Mouse (Mus musculus) liver, adult (tissue): ENCODE results near the gene Cacna1i.

Source experiments
- GATA4 ChIP-seq: IDR thresholded peaks from 2 replicates; pipeline ENCODE4 v1.6.1; 2014; ENCODE audit warnings: mild to moderate bottlenecking, low read length; ENCODE audit not compliant: insufficient replicate concordance

Cacna1i gene

GRCm38 (mm10) chr15:80304188-80304587 is 17.1 kb downstream of the Cacna1i start:
- TF ChIP-seq GATA4: no peak

GRCm38 (mm10) chr15:80306146-80306545 is 19.1 kb downstream of the Cacna1i start:
- TF ChIP-seq GATA4: no peak

- no peak for TF ChIP-seq GATA4
These were observed 27.7 kb downstream of the Cacna1i start for GRCm38 (mm10) chr15:80314731-80315130.

DNA sequence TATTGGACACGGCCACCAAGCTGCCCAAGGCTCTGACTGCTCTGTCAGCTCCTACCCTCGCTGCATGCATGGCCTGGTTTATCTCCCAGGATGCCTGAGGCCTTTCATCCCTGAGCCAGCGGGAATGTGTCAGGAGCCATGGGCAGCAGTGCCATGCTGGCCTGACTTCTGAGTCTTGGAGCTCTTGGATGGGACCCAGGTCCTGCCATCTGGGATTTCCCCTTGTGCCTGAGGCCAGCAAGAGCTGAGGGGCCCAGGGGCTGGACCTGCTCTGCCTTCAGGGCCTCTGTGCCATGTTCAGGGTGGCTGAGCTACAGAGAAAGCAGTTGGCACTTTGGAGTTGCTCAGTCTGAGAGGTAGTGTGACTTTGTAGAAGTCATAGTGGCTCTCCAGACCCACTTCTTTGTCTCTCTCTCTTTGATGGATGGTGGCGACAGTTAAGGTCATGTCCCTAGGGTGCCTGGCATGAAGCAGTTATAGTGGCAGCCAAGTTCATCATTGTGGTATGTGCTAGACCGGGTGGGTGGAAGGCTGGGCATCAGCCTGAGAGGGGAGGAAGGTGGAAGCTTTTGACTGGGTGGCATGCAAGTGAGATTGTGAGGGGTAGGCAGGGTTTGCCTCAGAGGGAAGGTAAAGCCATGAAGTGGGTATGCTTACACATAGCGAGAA is 30.1 kb downstream of the Cacna1i start:
- TF ChIP-seq GATA4: no peak

GRCm38 (mm10) chr15:80317841-80318530 is 30.9 kb downstream of the Cacna1i start:
- TF ChIP-seq GATA4: no peak

- no peak for TF ChIP-seq GATA4
These were observed 31.7 kb downstream of the Cacna1i start for GRCm38 (mm10) chr15:80318543-80319255.

DNA sequence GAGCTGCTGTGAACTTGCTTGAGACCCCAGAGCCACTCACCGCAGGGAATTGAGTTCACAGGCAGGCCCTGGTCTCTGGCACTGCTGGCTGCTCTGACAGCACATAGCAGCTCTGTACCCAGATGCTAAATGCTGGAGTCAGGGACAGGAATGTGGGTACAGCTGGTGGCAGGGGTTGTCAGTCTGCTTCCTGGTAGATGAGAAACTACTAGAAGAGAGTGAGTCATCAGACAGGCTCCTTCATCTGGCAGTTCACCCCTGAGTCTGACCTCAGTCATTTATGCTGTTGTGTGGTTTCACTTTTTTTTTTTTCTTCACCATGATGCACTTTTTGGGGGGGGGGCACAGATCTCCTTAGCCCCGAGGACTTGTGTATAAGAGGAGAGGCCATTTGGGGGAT is 32.3 kb downstream of the Cacna1i start:
- no peak for TF ChIP-seq GATA4

DNA sequence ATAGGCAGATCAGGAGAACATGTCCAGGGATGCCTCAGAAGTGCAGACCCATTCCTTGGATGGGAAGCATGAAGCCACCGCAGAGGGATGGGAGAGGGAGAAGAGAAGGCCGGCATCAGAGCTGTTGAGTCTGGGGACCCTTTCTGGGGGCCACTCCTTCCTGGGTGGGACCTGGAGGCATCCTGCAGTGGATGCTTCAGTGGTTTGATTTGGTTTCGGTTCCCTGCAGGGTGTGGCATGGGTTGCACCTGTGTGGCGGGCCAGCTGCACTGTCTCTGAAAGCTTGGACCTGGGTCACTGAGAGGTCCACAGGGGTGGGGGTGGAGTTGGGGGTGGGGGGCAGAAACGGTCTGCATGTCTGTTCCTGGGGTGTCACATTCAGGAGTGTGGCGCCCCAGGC is 32.9 kb downstream of the Cacna1i start:
- no peak for TF ChIP-seq GATA4

GRCm38 (mm10) chr15:80325207-80325606 is 38.2 kb downstream of the Cacna1i start:
- no peak for TF ChIP-seq GATA4

- TF ChIP-seq GATA4: no peak
These were observed 38.7 kb downstream of the Cacna1i start for GRCm38 (mm10) chr15:80325756-80326155.

DNA sequence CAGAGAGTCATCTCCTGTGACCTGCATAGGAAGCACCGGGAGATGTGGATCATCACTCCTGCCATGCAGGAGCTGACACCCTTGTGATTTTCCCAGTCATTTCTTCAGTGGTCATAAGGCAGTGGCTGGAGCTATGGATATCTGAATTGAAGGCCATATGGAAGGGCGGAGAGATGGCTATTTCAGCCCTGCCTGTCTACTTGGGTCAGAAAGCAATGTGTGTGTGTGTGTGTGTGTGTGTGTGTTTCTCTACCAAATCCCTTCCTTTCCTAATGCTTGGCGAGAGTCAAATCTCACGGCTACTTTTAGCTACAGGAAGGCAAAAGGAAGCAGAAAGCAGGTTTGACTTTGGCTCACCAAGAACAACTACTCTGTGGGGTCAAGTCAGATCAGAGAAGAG is 39.9 kb downstream of the Cacna1i start:
- no peak for TF ChIP-seq GATA4

GRCm38 (mm10) chr15:80327743-80328540 is 40.9 kb downstream of the Cacna1i start:
- no peak for TF ChIP-seq GATA4

GRCm38 (mm10) chr15:80330276-80330675 is 43.2 kb downstream of the Cacna1i start:
- TF ChIP-seq GATA4: no peak

DNA sequence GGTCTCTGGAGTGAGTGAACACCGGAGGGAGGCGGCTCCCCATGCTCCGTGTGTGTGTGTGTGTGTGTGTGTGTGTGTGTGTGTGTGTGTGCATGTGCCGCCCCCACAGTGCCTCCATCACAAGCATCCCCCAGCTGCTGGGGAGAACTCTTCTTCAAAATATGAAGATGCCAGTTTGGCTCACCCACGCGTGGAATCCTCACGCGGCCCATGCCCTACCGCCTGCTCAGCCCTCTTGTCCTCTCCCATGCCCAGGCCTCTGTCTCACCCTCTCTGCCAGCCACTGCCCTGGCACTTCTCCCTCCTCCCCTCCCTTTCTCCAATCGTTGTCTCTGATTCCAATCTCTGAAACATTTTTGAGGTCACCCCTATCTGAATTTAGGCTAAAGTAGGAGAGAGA is 47.7 kb downstream of the Cacna1i start:
- no peak for TF ChIP-seq GATA4

DNA sequence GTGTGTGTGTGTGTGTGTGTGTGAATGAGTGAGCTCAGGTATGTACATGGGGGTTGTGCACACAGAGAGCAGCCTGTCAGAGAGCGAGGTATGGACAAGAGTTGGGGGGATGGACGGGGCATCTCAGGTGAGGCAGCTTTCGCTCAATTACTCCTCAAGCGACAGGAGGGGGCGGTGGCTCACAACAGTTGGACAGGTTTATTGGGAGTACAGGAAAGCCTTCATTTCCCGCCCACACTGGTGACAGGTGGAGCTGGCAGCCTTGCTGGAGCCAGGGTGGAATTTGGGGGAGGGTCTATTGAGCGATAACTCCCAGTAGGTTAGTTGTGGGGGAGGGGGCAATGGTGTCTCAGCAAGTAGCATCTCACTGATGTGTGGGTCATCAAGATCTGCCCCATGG is 48.2 kb downstream of the Cacna1i start:
- no peak for TF ChIP-seq GATA4
